Mouse (Mus musculus) kidney, adult 2 months (tissue): Measurements from ENCODE around the gene Crb3.

Experiments
- CTCF ChIP-seq: fragments of 200-500 bp; conservative IDR thresholded peaks from 2 replicates; pipeline ENCODE4 v1.5.1; 2011; ENCODE audit warnings: low read depth, mild to moderate bottlenecking, control low read depth, low read length, moderate library complexity, mixed read lengths; ENCODE audit not compliant: insufficient read depth, insufficient read length
- POLR2A ChIP-seq: fragments of 200-500 bp; IDR thresholded peaks from one replicate; pipeline ENCODE4 v1.6.1; 2011; ENCODE audit warnings: low read depth, low read length, control low read depth

DNA sequence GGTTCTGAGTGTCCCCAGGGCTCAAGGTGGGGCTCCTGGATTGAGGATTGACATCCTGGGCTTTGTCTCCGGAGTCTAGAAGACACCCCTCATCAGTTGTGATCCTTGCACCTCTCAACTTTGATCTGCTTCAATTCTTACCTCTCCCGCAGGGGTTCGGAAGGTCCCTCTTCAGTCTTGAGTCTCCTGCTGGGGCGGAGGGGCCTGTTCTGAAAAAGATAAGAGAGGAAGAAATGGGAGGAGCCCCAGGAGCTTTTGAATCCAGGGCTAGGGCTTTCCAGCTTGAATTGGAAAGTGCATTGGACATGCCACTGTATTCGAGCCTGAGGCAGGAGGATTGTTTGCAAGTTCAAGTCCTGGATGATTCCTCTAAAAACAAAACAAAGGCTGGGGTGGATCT is 8.0 kb downstream of the Crb3 start:
- TF ChIP-seq POLR2A (no peak), CTCF (no peak)
